Mouse (Mus musculus): ENCODE measurements around the gene Tmem240.

GRCm38 (mm10) chr4:155759862-155760612, 25.4 kb downstream of the Tmem240 start:
- peak; percentile 12; the same call in 1 of the 2 replicates for TF ChIP-seq CTCF (conservative IDR thresholded peaks at IDR 0.05; ENCODE audit: low read length)
- TF ChIP-seq NANOG (IDR thresholded peaks at IDR 0.05; ENCODE audit: borderline replicate concordance, low read length) = no peak
- TF ChIP-seq POU5F1 (IDR thresholded peaks at IDR 0.05; ENCODE audit: borderline replicate concordance, low read length) = no peak

Measured in E14TG2a.4 (cell line).